Mouse (Mus musculus): ENCODE measurements around the gene Rasl10a. TPM values are rescaled to one million over a fixed set of nuclear protein-coding genes. Genes with fewer than 3 reads are reported as not detected.

The Rasl10a gene
- total RNA-seq, 2 experiments from 2014 or later, result 45.5 to 53.6 TPM

Small RNA genes within 50 kb of the gene (microRNA-seq; reads per million reads assigned to microRNA genes)
- gene Gm47296, result 0 reads per million in 2 experiments

Other genes starting within 250 kb of the Rasl10a start
- 100 to 1,000 TPM; 148 to 156 TPM for gene Nf2, start 208.6 kb upstream of the Rasl10a start, total RNA-seq (2021)
- 10 to 100 TPM; 83.4 to 91.1 TPM for gene Nipsnap1, start 184.2 kb upstream of the Rasl10a start, total RNA-seq (2021)
- 10 to 100 TPM; 35.5 to 40.3 TPM for gene Thoc5, start 162.8 kb upstream of the Rasl10a start, total RNA-seq (2021)
- gene Nefh, start 110.1 kb upstream of the Rasl10a start, total RNA-seq (2021), result 10 to 100 TPM; 52.0 to 59.9 TPM
- 100 to 1,000 TPM; 140 to 141 TPM for gene Ap1b1, start 71.3 kb upstream of the Rasl10a start, total RNA-seq (2021)
- gene Gas2l1, start 7.2 kb downstream of the Rasl10a start, total RNA-seq (2021), result 10 to 100 TPM; 70.7 to 71.0 TPM
- gene Rhbdd3, start 40.8 kb downstream of the Rasl10a start, total RNA-seq (2021), result 10 to 100 TPM; 21.9 to 28.1 TPM
- gene Ewsr1, start 41.1 kb downstream of the Rasl10a start, total RNA-seq (2021), result 100 to 1,000 TPM; 289 to 305 TPM
- gene Emid1, start 94.1 kb downstream of the Rasl10a start, total RNA-seq (2021), result 10 to 100 TPM; 26.1 to 30.4 TPM
- gene Kremen1, start 203.4 kb downstream of the Rasl10a start, total RNA-seq (2021), result 10 to 100 TPM; 10.7 to 11.6 TPM

Measured in layer of hippocampus, postnatal 14 days (tissue).